Mouse (Mus musculus) forebrain, embryonic 10.5 days (tissue): ENCODE results near the gene Dnttip1. TPM values are rescaled to one million over a fixed set of nuclear protein-coding genes. Genes with fewer than 3 reads are reported as not detected.
A peak's percentile ranks its signal among the peaks of the same experiment; 100 is the strongest.

Experiments
- DNase-seq: peaks from one replicate; pipeline ENCODE4 v3.0.0-alpha.2; 2017; ENCODE audit warnings: low spot score; ENCODE audit errors: extremely low spot score
- H3K27ac ChIP-seq: fragments of 300-500 bp; sonication (generic); 2 replicates; pipeline ENCODE4 v1.5.1; 2016; ENCODE audit warnings: mild to moderate bottlenecking
- H3K27me3 ChIP-seq: fragments of 300-500 bp; sonication (generic); 2 replicates; pipeline ENCODE4 v1.6.1; 2016; ENCODE audit warnings: mild to moderate bottlenecking; ENCODE audit not compliant: poor library complexity, severe bottlenecking
- H3K36me3 ChIP-seq: fragments of 300-500 bp; sonication (generic); replicated peaks from 2 replicates; pipeline ENCODE4 v1.6.1; 2016; ENCODE audit warnings: mild to moderate bottlenecking, moderate library complexity
- H3K4me1 ChIP-seq: fragments of 300-500 bp; sonication (generic); 2 replicates; pipeline ENCODE4 v1.6.1; 2016
- H3K4me3 ChIP-seq: fragments of 300-500 bp; sonication (generic); 2 replicates; pipeline ENCODE4 v1.5.1; 2016; ENCODE audit warnings: mild to moderate bottlenecking, moderate library complexity
- H3K9me3 ChIP-seq: fragments of 300-500 bp; sonication (generic); 2 replicates; pipeline ENCODE4 v1.6.1; 2016; ENCODE audit warnings: mild to moderate bottlenecking, moderate library complexity
- WGBS: fragments of 180-500 bp; shearing (Covaris S2); methylation state at CpG from one replicate; pipeline ENCODE4 v1.1.7; 2016; 5-methylcytosine and 5-hydroxymethylcytosine counted together
- polyA plus RNA-seq: library from polyadenylated mRNA; unstranded; fragments of >200 nt; fragmentation: Nextera tagmentation; extraction: Ambion mirVana; gene quantifications from 2 replicates; pipeline ENCODE4 v1.2.1, GENCODE M21; 2016

Dnttip1 gene
- polyA plus RNA-seq, 1 experiment from 2014 or later, result 80.6 TPM

- Histone ChIP-seq H3K27me3 (no peaks in the 10 kb centered on the region; the same call in 1 of the 2 replicates), H3K27ac (no peak overlapping the region), H3K4me1 (0 out of 2 replicates have a peak, but pooled peaks cover 3% of the 10 kb centered on the region), H3K4me3 (no peak overlapping the region), H3K36me3 (no peaks in the 10 kb centered on the region), H3K9me3 (no peaks in the 10 kb centered on the region)
- DNase-seq, result no peak
- 89% methylated on average over 5 of the region's 5 CpGs for WGBS
These were observed 10.9 kb upstream of the Dnttip1 start for GRCm38 (mm10) chr2:164734839-164735238.

- no peak overlapping the region for H3K4me3 ChIP-seq
- DNase-seq, result no peak
- H3K9me3 ChIP-seq, result no peaks in the 10 kb centered on the region
- WGBS, result 93% methylated on average over 5 of the region's 5 CpGs
- no peaks in the 10 kb centered on the region for H3K36me3 ChIP-seq
- H3K27me3 ChIP-seq, result no peaks in the 10 kb centered on the region; the same call in 1 of the 2 replicates
- H3K27ac ChIP-seq, result no peak overlapping the region
- H3K4me1 ChIP-seq, result 0 out of 2 replicates have a peak, but pooled peaks cover 7% of the 10 kb centered on the region
These were observed 10.3 kb upstream of the Dnttip1 start for GRCm38 (mm10) chr2:164735446-164735845.

- WGBS, result 73% methylated on average over 3 of the region's 3 CpGs
- Histone ChIP-seq H3K9me3 (no peaks in the 10 kb centered on the region), H3K36me3 (no peaks in the 10 kb centered on the region), H3K27ac (no peak overlapping the region), H3K27me3 (no peaks in the 10 kb centered on the region; the same call in 1 of the 2 replicates), H3K4me3 (no peak overlapping the region), H3K4me1 (0 out of 2 replicates have a peak, but pooled peaks cover 7% of the 10 kb centered on the region)
- no peak for DNase-seq
These were observed 8.2 kb upstream of the Dnttip1 start for GRCm38 (mm10) chr2:164737377-164738090.

- no peak for DNase-seq
- Histone ChIP-seq H3K27me3 (no peaks in the 10 kb centered on the region), H3K4me1 (peaks cover 5% of the 10 kb centered on the region), H3K36me3 (no peaks in the 10 kb centered on the region), H3K9me3 (no peaks in the 10 kb centered on the region), H3K4me3 (no peak overlapping the region), H3K27ac (no peak overlapping the region)
- 65% methylated on average over 7 of the region's 7 CpGs for WGBS
These were observed 5.9 kb upstream of the Dnttip1 start for GRCm38 (mm10) chr2:164739876-164740275.

- Histone ChIP-seq H3K9me3 (no peaks in the 10 kb centered on the region), H3K27me3 (no peaks in the 10 kb centered on the region), H3K4me3 (peak overlapping the region; percentile 93), H3K4me1 (peaks cover 28% of the 10 kb centered on the region), H3K27ac (no peak overlapping the region), H3K36me3 (peaks cover 28% of the 10 kb centered on the region)
- no peak for DNase-seq
- 81% methylated on average over 13 of the region's 13 CpGs for WGBS
These were observed 796 bp upstream of the Dnttip1 start for GRCm38 (mm10) chr2:164744987-164745386.

- 64% methylated on average over 8 of the region's 8 CpGs for WGBS
- peak overlapping the region; percentile 95 for H3K27ac ChIP-seq
- H3K4me1 ChIP-seq, result peaks cover 25% of the 10 kb centered on the region
- peak overlapping the region; percentile 93 for H3K4me3 ChIP-seq
- no peak for DNase-seq
- H3K9me3 ChIP-seq, result no peaks in the 10 kb centered on the region
- H3K36me3 ChIP-seq, result peaks cover 45% of the 10 kb centered on the region
- no peaks in the 10 kb centered on the region for H3K27me3 ChIP-seq
These were observed 910 bp downstream of the Dnttip1 start for GRCm38 (mm10) chr2:164746693-164747092.

- Histone ChIP-seq H3K27ac (no peak overlapping the region), H3K4me3 (no peak overlapping the region), H3K4me1 (peaks cover 25% of the 10 kb centered on the region), H3K27me3 (no peaks in the 10 kb centered on the region), H3K9me3 (no peaks in the 10 kb centered on the region), H3K36me3 (peaks cover 60% of the 10 kb centered on the region)
- no peak for DNase-seq
- WGBS, result 90% methylated on average over 4 of the region's 4 CpGs
These were observed 2.4 kb downstream of the Dnttip1 start for GRCm38 (mm10) chr2:164748191-164748590.

GRCm38 (mm10) chr2:164748991-164749390 is 3.2 kb downstream of the Dnttip1 start:
- DNase-seq, result no peak
- Histone ChIP-seq H3K9me3 (no peaks in the 10 kb centered on the region), H3K27me3 (no peaks in the 10 kb centered on the region), H3K27ac (no peak overlapping the region), H3K36me3 (peaks cover 68% of the 10 kb centered on the region), H3K4me3 (no peak overlapping the region), H3K4me1 (peaks cover 25% of the 10 kb centered on the region)
- WGBS, result 91% methylated on average over 6 of the region's 6 CpGs

GRCm38 (mm10) chr2:164752454-164752853 is 6.7 kb downstream of the Dnttip1 start:
- no peak overlapping the region for H3K4me3 ChIP-seq
- H3K27ac ChIP-seq, result no peak overlapping the region
- H3K9me3 ChIP-seq, result no peaks in the 10 kb centered on the region
- peaks cover 3% of the 10 kb centered on the region for H3K4me1 ChIP-seq
- no peak for DNase-seq
- WGBS, result 90% methylated on average over 2 of the region's 2 CpGs
- H3K27me3 ChIP-seq, result no peaks in the 10 kb centered on the region
- H3K36me3 ChIP-seq, result peaks cover 100% of the 10 kb centered on the region

- no peak for DNase-seq
- H3K4me3 ChIP-seq, result no peak overlapping the region
- no peak overlapping the region for H3K27ac ChIP-seq
- H3K4me1 ChIP-seq, result no peaks in the 10 kb centered on the region
- WGBS, result 90% methylated on average over 11 of the region's 11 CpGs
- H3K27me3 ChIP-seq, result no peaks in the 10 kb centered on the region
- no peaks in the 10 kb centered on the region for H3K9me3 ChIP-seq
- peaks cover 100% of the 10 kb centered on the region for H3K36me3 ChIP-seq
These were observed 8.3 kb downstream of the Dnttip1 start for GRCm38 (mm10) chr2:164754105-164754504.

- Histone ChIP-seq H3K27ac (no peak overlapping the region), H3K4me1 (no peaks in the 10 kb centered on the region), H3K9me3 (no peaks in the 10 kb centered on the region), H3K36me3 (peaks cover 100% of the 10 kb centered on the region), H3K4me3 (no peak overlapping the region), H3K27me3 (no peaks in the 10 kb centered on the region)
- 92% methylated on average over 2 of the region's 2 CpGs for WGBS
- DNase-seq, result no peak
These were observed 9.0 kb downstream of the Dnttip1 start for GRCm38 (mm10) chr2:164754800-164755199.

- WGBS, result 94% methylated on average over 11 of the region's 11 CpGs
- Histone ChIP-seq H3K27ac (no peak overlapping the region), H3K27me3 (no peaks in the 10 kb centered on the region), H3K36me3 (peaks cover 100% of the 10 kb centered on the region), H3K4me3 (no peak overlapping the region), H3K9me3 (no peaks in the 10 kb centered on the region), H3K4me1 (no peaks in the 10 kb centered on the region)
- no peak for DNase-seq
These were observed 12.1 kb downstream of the Dnttip1 start for GRCm38 (mm10) chr2:164757841-164758240.

- WGBS, result 87% methylated on average over 1 of the region's 1 CpGs
- no peak for DNase-seq
- Histone ChIP-seq H3K4me3 (no peak overlapping the region), H3K4me1 (no peaks in the 10 kb centered on the region), H3K9me3 (no peaks in the 10 kb centered on the region), H3K27me3 (no peaks in the 10 kb centered on the region), H3K27ac (no peak overlapping the region), H3K36me3 (peaks cover 100% of the 10 kb centered on the region)
These were observed 12.9 kb downstream of the Dnttip1 start for GRCm38 (mm10) chr2:164758692-164759091.
